Mouse (Mus musculus) cerebellum, adult 8-10 months (tissue): ENCODE data around the gene Poldip3.
"Not testable (repeated sequence)": the region's sequence is repeated elsewhere in the genome, so short reads cannot be mapped to it uniquely, and the experiment has no call there.

Experiments
- DNase-seq: peaks from one replicate; pipeline ENCODE4 v3.0.0; 2022

The Poldip3 gene

GRCm38 (mm10) chr15:83164971-83165471 is 15.8 kb upstream of the Poldip3 start:
- DNase-seq = no peak

- no peak for DNase-seq
Observed at GRCm38 (mm10) chr15:83162818-83163485, 13.8 kb upstream of the Poldip3 start.

DNA sequence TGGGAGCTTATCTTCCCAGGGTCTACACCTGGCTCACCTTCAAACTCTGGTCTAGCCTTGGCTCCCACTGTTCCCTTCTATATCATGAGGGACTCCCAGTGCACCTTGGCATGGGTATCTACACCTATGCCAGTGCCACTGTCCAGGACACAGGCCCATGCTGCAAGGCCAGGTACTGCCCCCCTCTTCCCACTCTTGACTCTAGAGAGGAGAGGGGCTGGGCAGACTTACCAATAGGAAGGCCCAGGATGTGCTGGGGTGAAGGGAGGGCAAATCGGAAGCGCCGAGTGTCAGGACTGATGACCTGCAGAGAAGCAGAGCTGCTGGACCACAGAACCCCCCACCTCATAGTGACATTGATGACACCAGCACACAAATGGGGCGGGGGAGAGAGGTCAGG is 12.8 kb upstream of the Poldip3 start:
- DNase-seq = no peak

GRCm38 (mm10) chr15:83161062-83161748 is 12.0 kb upstream of the Poldip3 start:
- DNase-seq = no peak

GRCm38 (mm10) chr15:83160561-83160960 is 11.4 kb upstream of the Poldip3 start:
- DNase-seq = no peak

DNA sequence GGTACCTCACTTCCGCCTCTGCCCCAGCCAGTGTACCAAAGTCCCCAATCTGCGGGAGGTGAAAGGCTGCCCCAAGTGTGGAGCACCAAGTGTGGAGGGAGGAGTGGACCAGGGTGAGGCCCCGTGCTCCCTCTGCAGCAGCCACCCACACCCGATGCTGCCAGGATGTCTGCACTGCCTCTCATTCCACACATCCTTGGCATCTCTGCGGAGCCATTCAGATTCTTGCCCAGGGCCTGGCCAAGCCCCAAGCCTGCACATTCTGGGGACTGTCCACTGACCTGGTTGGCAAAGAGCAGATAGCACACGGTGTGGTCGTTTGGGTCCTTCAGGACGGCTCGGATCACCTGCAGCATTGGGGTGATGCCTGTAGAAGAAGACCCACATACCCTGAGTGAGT is 10.6 kb upstream of the Poldip3 start:
- DNase-seq = peak; percentile 12

DNA sequence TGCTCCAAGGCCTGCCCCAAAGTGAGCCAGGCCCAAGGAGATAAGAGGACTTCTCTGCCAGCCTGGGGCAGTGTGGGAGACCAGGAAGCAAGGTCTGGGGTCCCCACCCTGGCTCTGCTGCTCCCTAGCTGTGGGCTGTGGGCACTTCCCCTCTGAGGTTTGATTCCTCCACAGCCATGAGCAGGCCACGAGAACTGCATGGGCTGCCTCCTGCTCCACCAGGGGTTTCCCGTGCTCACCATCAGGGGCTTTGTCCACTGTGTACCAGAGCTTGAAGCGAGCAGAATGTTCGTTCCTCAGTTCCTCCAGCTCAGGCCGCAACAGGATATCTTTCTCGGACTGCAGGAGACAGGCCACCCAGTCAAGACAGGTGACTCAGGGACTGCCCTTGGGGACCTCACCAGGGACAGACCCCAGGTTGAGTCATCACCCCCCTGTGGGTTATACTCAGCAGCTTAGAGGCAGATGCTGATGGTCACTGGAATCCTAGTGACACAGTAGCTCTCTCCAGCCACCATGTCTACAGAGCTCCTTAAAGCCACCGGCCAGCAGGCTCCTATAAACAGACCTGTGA is 9.5 kb upstream of the Poldip3 start:
- no peak for DNase-seq

DNA sequence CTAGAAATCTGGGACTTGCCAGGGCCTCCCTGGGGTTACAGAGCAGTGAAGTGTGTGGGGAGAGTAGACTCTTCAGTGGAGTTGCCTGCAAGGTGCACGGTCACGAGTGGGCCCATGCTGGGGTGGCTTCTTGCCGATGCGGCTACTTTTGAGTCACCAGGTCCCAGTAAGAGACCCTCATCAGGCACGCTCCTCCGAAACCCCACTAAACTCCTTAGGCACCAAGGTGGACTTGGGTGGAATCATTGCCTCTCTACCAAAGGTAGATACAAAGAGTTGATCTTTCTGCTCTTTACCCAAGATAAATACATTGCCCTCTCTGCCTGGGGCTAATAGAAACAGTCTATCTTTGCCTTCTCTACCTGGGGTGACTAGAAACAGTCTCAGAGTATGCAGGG is 8.5 kb upstream of the Poldip3 start:
- no peak for DNase-seq

DNA sequence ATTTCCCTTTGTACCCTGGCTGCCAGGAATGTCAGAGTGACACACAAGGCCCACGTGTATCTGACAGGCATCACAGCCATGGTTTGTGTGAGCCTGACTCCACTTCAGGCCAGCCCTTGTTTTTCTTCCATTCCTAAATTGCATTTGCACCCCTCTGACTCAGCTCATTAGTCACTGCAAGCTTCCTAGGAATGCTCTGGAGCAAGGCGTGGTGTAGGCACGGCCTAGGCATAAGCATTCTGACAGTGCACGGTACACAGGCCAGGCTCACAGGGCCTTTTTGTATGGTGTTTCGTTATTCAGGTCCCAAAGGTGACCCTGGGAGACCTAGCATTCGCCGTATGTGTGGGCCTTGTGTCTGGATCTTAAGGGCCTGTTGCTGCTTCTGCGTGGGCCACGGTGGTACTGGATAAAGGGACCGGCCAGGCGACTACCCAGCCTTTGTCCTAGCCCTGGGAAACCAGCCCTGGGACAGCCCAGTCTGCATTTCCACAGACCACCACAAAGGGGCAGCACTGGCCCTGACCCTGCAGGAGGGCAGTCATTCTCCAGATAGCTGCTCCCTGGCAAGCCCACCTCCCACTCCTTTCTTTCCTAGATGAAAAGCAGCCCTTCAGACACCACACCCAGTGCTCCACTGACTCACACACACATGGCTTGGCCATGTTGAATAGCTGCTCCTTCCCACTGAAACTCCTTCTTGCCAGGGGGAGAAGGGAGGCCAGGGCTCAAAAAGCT is 7.9 kb upstream of the Poldip3 start:
- DNase-seq = no peak

GRCm38 (mm10) chr15:83155672-83156419 is 6.7 kb upstream of the Poldip3 start:
- DNase-seq = no peak

GRCm38 (mm10) chr15:83154309-83154708 is 5.1 kb upstream of the Poldip3 start:
- DNase-seq = no peak

DNA sequence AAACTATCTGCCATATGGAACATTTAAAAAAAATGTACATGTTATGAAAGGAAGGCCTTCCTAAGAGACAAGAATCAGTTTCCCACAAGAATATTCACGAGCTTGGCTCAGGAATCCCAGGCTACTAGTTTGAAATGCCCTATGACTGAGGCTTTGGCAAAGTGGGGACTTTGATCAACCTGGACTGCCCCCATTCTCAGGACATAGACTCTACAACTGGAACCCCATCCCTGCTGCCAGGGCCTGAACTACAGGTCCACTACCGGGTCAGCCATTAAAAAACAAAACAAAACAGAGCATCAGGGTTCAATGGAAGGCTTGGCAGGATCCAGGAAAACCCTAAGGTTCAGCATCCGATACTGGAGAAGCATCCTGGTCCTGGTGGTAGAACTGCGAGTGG is 1.5 kb upstream of the Poldip3 start:
- no peak for DNase-seq

DNA sequence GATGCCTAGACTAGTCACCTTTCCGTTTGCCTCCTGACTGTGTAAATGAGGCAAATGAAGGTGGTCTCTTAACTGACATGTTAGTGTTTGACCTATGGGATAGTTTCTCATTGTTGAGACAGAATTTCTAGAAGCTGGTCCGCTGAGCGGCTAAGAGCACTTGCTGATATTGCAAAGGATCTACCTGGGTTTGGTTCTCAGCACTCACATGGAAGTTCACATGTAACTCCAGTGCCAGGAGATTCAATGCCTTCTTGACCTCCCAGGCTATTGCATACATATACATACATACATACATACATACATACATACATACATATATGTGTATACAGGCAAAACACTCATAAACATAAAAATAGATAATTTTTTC is 874 bp upstream of the Poldip3 start:
- DNase-seq = no peak

- DNase-seq = no peak
Observed at GRCm38 (mm10) chr15:83148801-83149195, 386 bp downstream of the Poldip3 start.

GRCm38 (mm10) chr15:83148395-83148794 is 789 bp downstream of the Poldip3 start:
- DNase-seq = no peak

GRCm38 (mm10) chr15:83145541-83145940 is 3.6 kb downstream of the Poldip3 start:
- no peak for DNase-seq

- DNase-seq = no peak
Observed at GRCm38 (mm10) chr15:83142861-83143260, 6.3 kb downstream of the Poldip3 start.

- no peak for DNase-seq
Observed at GRCm38 (mm10) chr15:83135654-83136053, 13.5 kb downstream of the Poldip3 start.

DNA sequence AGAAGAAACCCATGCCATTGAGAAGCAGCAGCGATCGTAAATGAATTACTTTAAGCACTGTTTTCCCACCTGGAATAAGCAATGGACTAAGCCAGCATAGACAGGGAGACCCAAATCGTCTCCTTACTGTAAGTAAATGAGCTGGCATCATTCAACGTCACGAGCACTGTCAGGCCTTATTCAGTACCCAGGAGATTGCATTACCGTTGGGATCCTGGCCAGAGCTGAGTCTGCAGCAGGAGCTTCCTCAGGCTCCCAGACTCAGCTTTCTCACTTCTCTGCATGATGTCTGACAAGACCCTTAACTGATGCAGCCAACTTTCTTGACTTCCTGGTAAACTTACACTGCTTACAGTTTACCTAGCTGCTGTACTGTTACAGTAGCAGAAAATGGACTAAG is 14.5 kb downstream of the Poldip3 start:
- DNase-seq = no peak

GRCm38 (mm10) chr15:83129530-83130231 is 19.5 kb downstream of the Poldip3 start:
- no peak for DNase-seq

DNA sequence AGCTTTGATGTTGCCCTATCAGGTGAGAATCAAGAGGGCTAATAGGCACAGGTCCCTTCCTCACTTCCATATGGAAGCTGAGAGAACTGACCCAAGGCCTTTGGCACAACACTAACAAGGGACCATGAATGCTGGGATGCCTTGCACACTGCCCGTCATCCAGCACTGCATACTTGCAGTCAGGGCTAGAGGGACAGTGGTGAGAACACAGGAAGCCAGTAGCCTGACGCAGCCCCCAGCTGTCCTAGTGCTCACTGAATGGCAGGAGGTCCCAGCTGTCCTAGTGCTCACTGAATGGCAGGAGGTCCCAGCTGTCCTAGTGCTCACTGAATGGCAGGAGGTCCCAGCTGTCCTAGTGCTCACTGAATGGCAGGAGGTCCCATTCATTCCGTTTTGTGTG is 22.1 kb downstream of the Poldip3 start:
- not testable (repeated sequence) for DNase-seq

DNA sequence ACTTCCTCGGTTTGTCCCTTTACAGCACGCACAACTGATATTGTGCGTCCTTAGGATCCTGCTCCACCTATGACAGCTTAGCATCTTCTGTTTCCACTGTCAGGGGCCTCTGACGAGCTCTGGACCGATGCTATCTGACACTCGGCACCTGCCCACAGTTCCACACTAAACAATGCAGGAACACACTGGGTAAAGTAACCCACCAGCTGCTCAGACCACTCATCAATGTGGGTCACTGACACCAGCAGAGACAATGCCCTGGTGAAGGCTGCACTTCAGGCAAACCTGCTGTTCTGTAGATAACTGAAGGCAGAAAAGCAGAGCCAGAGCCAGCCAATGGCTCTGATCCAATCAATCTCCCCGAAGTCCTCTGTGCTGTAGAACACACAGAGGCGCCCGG is 22.6 kb downstream of the Poldip3 start:
- no peak for DNase-seq
